17 mouse cellular contexts compared by ENCODE assay signal in the genomic region with DNA sequence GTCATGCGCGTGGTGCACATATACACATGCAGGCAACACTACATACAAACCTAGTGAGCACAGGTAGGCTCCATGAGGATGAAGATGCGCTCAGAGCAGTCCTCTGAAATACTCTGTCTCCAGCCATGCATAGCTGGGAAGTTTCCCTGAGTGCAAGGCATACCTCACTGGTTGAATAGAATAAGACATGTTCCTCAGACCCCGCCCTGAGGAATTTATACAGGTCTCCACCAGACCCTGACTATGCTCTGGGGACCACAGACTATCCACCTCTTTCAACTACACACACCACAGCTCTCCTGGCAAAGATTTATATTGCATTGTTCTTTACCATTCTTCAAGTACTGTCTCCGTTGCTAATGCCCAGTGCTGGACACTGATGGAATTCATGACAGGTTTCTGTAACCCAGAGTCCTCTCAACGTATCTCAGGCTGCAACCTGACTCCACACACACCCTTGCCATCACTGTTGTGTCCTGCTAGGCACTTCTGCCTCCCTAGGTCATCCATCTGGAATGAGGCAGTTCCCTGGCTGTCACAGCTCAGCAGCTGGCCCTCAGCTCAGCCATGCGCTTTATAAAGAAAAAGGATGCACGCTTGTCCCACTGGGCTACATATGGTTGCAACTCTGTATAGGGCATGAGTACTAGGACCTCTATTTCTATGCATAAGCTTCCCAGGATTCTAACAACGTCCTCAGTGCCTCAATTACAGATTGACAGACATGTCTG.
A peak's percentile ranks its signal among the peaks of the same experiment; 100 is the strongest.
DNase-seq lines count a peak whose midpoint lies in the region; ATAC-seq lines count a peak whose summit lies in the region.
"Had no signal": no experiment of that assay in that cellular context is flagged by ENCODE, and none has a peak within 500 bp of the region (broad histone marks: within the 10 kb centered on the region; RNA-seq: fewer than 3 reads in every experiment).

No protein-coding gene starts in this region.

- no peaks in the 10 kb centered on the region for H3K4me1 ChIP-seq in kidney, embryonic 16.5 days (ENCODE audit: insufficient read depth, low read length)
- H3K4me1 ChIP-seq: forebrain, embryonic 15.5 days; heart, embryonic 12.5 days; hindbrain, embryonic 12.5 days had no signal

- DNase-seq in heart, adult 11 months: peak; percentile 85
- DNase-seq in heart, postnatal 14 days: no peak
- DNase-seq in kidney, adult 8-10 months: no peak
- DNase-seq in 3T3-L1 (ENCODE audit: low read depth, low spot score): peak; percentile 33
- peak; percentile 6 for DNase-seq in Muller cell, postnatal 12 days (ENCODE audit: inconsistent ontology term)
- no peak for DNase-seq in gastrocnemius, adult 18-20 months (ENCODE audit: low spot score)
- DNase-seq: cerebellum, adult 11-12 months; cerebellum, adult 9-10 months; cerebellum, postnatal 25 days; gastrocnemius, postnatal 10 days had no signal

- peak; percentile 90 for ATAC-seq in kidney, embryonic 16.5 days (ENCODE audit: low FRiP score, low TSS enrichment)
- ATAC-seq: CD4-positive, CD25-positive, alpha-beta regulatory T cell, adult 4 months; forebrain, embryonic 15.5 days; hindbrain, embryonic 16.5 days had no signal

- H3K36me3 ChIP-seq in kidney, embryonic 16.5 days (ENCODE audit: insufficient read depth, low read length): no peaks in the 10 kb centered on the region
- H3K36me3 ChIP-seq: forebrain, embryonic 15.5 days; G1E; heart, embryonic 12.5 days; hindbrain, embryonic 12.5 days had no signal

- no peak overlapping the region for H3K4me2 ChIP-seq in kidney, embryonic 16.5 days (replicated peaks; ENCODE audit: low read depth, low read length)
- H3K4me2 ChIP-seq: forebrain, embryonic 15.5 days; heart, embryonic 12.5 days; hindbrain, embryonic 12.5 days had no signal

- intact Hi-C loops in heart, postnatal 14 days (cut with DNase I): no loop called here

- no peaks in the 10 kb centered on the region for H3K9me3 ChIP-seq in kidney, embryonic 16.5 days (ENCODE audit: low read length)
- H3K9me3 ChIP-seq: forebrain, embryonic 15.5 days; heart, embryonic 12.5 days; hindbrain, embryonic 12.5 days had no signal

- no peak overlapping the region for H3K9ac ChIP-seq in kidney, embryonic 16.5 days (replicated peaks; ENCODE audit: low read length)
- H3K9ac ChIP-seq: forebrain, embryonic 15.5 days; heart, embryonic 12.5 days; hindbrain, embryonic 12.5 days had no signal

- H3K27ac ChIP-seq in kidney, embryonic 16.5 days (ENCODE audit: low read length): no peak overlapping the region
- H3K27ac ChIP-seq: forebrain, embryonic 15.5 days; hindbrain, embryonic 12.5 days had no signal

- H3K27me3 ChIP-seq in kidney, embryonic 16.5 days (ENCODE audit: insufficient read depth, low read length): no peaks in the 10 kb centered on the region
- H3K27me3 ChIP-seq: forebrain, embryonic 15.5 days; heart, embryonic 12.5 days; hindbrain, embryonic 12.5 days had no signal

- H3K4me3 ChIP-seq in kidney, embryonic 16.5 days (ENCODE audit: low read length): no peak overlapping the region
- H3K4me3 ChIP-seq: forebrain, embryonic 15.5 days; heart, embryonic 12.5 days; hindbrain, embryonic 12.5 days had no signal

- WGBS in kidney, embryonic 16.5 days: 59% methylated on average over 9 of the region's 9 CpGs

Comparison
In these comparisons a context has a peak if more than half of its experiments do, and no peak if none do; other contexts are left out.
1. DNase-seq: peak in heart, adult 11 months (single experiment), 3T3-L1 (single experiment) and Muller cell, postnatal 12 days (single experiment); none in heart, postnatal 14 days (0 of 2), kidney, adult 8-10 months (0 of 2) and gastrocnemius, adult 18-20 months (single experiment).